Mouse (Mus musculus): ENCODE results near the gene Slc24a3.

Gene Slc24a3

DNA sequence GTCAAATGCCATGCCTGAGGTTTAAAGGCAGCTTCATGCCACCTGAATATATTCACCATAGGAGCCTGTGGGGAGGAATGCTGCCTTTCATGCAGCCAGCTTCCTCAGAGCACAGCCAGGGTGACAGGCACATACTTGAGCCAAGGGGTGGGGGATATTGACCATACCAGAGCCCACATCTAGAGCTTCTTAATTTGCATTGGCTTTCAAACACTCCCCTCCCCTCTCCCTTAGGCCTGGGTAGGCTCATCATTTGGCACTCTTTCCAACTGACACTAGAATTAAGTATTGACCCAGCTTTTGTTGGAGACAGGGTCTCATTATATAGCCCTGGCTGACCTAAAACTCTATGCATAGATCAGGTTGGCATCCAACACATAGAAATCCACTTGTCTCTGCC is 453.2 kb downstream of the Slc24a3 start:
- no peak for DNase-seq (ENCODE audit: low read depth, low spot score)

DNA sequence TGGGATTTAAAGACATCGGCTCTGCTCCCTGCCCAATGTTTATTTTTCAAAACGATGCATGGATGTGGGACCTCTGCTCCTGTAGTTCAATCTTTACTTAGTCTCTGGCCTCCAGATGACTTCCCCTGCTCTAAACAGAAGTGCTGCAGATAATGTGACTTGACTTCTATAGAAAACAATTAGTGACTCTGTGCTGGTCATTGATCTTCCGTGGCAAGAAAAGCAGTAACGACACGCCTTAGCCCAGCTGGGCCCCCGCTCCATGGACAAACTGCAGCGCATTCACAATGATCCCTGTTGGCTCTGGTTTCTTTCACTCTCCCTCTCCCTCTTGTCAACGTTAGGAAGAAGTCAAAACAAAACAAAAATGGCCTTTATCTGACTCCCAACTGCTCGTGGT is 453.6 kb downstream of the Slc24a3 start:
- DNase-seq (ENCODE audit: low read depth, low spot score), result no peak

DNA sequence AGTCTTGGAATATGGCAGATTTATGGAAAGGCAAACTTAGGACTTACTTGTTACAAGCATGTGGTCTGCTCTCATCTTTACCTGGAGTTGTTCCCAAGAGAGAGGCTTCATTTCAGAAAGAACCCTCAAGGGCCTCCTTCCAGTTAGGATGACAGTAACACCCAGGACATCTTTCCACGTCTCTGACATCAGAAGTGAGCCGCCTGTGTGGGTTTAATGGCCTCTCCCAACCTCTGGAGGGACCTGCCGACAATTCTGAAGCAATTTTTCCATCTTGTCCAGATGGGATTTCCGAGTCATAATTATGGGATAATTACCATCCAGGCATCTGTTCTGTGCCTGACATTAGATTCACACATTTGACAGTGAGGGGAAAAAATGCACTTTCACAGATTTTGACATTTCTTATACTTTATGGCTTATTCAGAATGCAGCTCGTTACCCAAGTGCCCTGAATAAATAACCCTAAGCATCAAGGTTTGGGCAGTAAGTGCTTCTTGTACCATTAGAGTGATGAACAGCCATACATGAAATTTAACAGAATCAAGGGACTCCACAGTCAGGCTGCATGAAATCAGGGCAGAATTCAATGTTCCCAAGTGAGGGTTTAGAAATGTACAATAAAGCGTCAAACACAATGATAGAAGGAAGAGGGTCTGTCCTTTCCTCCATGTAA is 463.7 kb downstream of the Slc24a3 start:
- DNase-seq (ENCODE audit: low read depth, low spot score), result no peak

DNA sequence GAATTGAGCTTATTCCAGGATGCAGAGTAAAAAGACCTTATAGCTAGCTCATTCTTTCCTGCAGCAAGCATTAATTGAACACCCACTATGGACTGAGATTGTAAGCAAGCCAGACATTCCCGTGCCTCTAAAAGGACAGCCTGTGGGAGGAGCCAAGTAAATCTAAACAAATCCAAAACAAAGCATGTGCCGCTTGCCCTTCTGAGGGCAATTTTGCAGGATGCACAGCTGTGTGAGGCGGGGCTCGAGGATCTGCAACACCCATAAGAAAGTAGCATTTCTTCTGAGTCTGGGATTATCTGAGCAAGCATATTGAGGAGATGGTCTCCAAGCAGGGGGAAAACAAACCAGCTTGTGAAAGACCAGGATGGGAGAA is 464.2 kb downstream of the Slc24a3 start:
- DNase-seq (ENCODE audit: low read depth, low spot score), result no peak

DNA sequence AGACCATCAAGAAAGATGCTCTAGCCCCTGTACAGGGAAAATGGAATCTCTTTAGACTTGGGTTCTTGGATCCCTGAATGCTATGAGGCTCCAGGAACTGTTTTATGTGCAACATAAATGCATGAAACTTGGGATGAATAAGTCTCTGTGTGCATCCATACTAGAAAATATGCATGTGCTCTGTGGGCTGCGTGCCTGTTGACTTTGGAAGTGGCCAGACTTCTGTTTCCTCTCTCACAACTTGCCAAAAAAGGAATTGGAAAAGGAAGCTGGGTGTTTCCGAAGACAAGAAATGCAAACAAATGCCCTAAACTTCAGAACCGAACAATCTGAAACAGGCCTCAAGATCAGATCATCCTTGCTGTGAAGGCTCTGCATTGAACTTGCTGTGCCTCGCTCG is 466.3 kb downstream of the Slc24a3 start:
- DNase-seq (ENCODE audit: low read depth, low spot score), result no peak

DNA sequence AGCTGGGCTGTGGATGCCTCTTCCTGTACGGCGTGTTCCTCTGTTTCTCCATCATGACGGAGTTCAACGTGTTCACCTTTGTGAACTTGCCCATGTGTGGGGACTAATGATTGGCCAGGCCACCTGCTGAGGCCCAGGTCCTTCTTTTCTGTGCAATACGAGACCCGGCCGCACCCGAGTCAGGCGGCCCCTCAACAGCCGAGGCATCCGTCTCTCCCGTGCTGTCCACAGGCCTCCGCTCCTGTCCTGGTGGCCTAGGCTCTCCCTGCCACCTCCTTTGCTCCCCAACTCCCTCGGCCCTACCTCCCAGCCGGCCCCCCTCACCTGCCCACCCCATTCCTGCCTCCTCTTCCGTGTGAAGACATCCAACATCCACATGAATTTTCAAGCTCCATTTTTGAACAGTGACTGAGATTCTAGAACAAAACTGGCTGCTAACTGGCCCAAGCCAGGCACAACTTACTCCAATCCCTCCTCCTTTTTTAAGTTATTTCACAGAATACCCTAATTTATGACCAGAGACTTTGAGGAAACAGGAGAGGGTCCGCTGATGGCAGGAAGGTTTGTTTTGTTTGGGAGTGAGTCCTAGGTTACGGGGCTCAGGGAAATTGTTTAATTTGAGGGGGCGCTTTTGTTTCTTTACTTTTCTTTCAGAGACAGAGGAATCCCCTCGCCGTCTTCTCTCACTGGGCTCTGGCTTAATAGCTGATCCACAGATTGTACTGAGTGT is 472.9 kb downstream of the Slc24a3 start:
- DNase-seq (ENCODE audit: low read depth, low spot score), result no peak

DNA sequence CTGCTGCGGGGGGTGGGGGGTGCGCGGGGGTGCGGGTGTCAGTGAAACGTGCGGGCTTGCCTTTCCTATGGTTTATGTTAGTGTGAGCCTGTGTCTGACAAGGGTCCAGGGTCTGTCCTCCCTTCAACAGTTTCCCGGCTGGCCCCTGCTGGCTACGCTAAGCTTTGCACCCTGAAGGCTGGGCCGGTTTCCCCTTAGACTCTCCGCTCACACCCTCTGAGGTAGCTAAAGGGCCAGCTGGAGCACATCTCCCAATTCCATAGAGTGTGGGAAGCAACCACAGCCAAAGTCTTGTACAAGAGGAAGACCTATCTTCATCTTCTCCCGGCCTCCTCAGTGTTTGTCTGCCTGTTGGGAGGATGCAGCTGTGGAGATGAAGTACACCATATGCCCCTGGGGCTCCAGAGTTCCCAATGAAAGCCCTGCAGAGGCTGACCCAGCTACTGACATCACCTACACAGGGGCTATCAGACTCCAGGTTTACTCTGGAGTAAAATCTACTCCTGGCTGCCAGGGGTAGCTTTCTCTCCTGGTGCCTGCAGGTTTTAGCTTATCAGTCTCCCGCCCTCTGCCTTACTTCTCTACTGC is 487.9 kb downstream of the Slc24a3 start:
- DNase-seq (ENCODE audit: low read depth, low spot score), result no peak

DNA sequence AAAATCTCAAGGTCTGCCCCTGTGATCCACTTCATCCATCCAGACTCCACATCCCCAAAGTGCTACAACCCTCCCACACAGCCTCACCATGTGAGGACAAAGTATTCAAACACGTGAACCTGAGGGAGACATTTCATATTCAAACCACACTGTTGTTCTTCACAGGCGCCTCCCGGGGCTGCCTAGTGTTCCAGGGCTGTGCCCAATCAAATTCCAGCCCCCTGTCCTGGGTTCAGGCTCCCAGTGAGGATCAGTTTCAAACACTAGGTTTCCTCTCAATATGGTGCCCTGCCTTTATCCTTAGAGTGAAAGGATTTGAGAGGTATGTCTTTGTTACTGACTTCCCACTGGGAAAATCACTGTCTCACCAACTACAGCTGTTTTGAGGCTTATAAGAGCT is 488.6 kb downstream of the Slc24a3 start:
- DNase-seq (ENCODE audit: low read depth, low spot score), result no peak

DNA sequence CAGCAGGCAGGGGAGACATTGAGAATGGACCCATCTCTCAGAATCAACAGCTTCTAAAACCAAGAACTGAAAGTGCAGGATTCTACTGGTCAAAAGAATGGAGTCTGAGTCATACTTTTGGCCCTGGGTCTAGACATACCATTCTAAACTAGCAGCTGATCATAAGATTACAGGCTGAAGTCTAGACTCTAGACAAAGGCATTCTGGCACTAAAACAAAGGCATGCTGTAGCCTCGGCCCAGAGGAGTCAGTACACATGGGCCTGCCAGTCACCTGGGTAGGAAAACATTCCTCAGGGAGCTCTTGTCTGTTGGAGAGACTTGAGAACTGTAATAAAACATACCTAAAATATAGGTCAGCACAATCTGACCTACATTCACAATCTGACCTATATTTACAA is 489.2 kb downstream of the Slc24a3 start:
- DNase-seq (ENCODE audit: low read depth, low spot score), result no peak

DNA sequence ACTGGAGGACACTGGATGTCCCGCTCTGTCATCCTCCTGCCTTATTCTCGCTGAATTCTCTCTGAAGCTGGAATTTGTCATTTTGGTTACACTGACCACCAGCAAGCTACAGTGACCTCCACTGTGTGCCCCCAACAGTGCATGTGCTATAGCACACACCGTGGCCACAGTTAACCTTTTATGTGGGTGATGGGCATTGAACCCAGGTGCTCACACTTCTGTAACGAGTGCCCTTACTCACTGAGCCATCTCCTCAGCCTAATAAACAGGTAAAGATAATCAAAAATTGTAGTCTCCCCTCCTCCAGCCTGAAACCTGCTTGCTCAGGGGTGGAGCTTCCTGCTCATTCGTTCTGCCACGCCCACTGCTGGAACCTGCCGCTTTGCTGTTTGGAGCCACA is 493.7 kb downstream of the Slc24a3 start:
- DNase-seq (ENCODE audit: low read depth, low spot score), result no peak

DNA sequence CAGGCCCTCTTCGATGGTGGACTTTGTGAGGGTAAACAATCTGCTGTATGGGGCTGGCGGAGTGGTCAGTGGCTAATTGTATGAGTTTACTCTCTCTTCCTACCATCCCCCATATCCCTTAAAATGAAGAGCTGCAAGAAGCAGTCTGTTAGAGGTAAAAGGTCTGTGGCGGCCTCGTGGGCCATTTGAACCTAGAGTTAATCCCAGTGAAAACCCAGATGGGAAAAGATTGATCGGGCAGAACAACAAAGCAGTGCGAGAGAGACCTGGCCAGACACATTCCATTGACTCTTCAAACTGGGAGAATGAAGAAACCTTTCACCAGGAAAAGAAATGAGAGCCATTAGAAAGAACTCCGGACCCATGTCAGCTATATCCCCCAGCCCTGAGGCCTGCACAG is 496.3 kb downstream of the Slc24a3 start:
- DNase-seq (ENCODE audit: low read depth, low spot score), result no peak

DNA sequence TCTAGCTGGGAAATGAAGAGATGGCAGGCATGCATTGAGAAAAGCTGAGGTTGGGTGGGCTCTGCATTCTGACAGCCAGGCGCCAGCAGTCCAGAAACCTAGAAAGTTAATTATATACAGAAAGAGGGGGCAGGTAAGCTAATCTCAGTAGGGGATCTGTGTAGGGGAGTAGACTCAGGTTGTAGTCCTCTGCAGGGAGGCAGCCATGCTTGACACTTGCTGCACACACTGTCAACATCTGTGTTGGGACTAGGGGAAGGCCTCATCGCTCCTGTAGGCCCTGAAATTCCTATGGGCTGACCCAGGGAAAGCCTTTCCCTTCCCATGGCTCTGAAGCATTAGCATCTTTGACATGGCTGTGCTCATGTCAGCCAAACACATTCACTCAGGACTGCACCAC is 496.8 kb downstream of the Slc24a3 start:
- no peak for DNase-seq (ENCODE audit: low read depth, low spot score)

DNA sequence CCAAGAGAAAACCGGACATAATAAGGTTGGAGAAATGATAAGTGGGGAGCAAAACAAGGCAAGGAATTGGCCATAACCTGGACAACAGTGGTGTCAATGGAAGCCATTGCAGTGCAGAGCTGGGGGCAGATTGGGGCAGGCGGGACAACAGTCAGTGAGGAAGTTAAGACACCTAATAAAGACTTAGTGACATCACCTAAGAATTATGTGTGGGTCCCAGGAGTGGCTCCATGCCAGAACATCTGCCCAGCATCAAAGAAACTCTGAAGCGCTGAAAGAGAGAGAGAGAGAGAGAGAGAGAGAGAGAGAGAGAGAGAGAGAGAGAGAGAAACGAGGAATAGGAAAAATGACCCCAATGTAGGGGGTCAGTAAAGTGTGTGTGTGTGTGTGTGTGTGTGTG is 500.6 kb downstream of the Slc24a3 start:
- DNase-seq (ENCODE audit: low read depth, low spot score), result no peak

DNA sequence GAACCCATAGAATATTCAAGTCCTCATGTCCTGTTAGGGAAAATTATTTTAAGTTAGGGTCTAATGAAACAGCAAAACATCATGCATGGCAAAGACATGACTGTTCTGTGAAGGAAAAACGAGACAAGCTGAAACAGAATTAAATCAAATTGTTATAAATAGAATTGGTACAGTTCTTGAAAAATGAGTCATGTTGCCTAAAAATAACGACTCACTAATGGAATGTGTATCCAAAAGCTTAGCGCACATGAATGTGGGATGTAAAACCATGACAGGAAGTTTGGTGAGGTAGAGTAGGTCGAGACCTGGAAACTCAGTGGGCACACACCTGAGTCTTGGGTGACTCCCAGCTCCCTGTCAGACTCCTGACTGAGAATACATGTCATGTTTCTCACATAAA is 502.6 kb downstream of the Slc24a3 start:
- DNase-seq (ENCODE audit: low read depth, low spot score), result no peak

DNA sequence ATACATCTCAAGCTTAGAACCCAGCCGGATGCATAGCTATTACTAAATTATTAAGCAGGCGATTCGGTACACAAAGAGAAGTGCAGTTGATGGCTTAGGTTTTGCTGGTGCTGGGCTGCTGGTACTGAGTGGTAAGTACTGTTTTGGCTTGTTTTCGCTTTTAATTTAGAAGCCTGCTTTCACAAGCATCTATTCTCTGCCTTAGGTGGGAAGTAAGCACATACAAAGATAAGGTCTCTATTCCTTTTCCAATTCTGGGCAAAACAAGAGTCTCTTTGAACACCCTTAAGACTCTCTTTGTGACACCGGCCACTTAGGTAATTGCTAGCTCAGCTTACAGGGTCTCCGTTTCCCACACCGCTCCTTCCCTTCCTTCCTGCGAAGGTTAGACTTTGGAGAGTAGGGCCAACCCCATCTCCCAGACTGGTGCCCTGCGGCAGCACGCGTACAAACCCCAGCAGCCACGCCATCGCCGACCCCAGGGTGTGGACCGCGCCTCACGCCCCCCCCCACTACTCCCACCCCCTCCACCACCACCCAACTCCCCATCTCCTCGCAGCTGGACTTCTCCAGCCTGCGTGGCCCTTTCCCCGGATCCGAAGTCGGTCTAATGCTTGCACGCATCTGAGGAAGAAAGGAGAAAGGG is 507.1 kb downstream of the Slc24a3 start:
- no peak for DNase-seq (ENCODE audit: low read depth, low spot score)

DNA sequence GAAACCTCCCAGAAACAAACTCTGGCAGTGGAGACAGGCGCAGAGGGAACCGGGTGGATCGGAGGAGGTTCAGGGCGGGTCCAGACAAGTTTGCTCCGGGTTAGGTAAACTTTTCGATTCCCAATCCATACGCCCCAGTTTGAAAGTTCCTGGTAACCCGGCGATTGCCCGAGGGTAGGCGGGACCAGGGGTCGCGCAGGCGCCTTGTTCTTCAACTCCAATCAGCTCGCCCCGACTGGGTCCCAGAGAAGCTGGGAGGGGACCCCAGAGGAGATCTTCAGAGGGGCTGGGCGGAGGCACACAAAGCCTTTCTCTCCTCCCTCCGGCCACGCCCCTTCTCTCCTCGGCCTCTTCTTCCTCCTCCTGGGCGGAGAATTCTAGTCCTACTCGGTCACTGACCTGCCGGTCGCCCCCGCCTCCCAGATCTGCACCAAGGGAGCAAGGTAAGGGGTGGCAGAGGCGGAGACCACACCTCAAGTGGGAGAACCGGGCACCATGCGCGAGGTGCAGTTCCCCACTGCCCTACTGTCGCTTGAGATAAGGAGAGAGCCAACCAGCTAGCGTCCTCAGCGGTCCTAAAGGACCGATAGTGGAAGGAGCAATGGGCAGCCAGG is 507.7 kb downstream of the Slc24a3 start, which contains the start of gene Rin2:
Gene Rin2 (plus strand): TSS at position 74 of the 614 bp plus-strand sequence.
- peak; percentile 94 for DNase-seq (ENCODE audit: low read depth, low spot score)

DNA sequence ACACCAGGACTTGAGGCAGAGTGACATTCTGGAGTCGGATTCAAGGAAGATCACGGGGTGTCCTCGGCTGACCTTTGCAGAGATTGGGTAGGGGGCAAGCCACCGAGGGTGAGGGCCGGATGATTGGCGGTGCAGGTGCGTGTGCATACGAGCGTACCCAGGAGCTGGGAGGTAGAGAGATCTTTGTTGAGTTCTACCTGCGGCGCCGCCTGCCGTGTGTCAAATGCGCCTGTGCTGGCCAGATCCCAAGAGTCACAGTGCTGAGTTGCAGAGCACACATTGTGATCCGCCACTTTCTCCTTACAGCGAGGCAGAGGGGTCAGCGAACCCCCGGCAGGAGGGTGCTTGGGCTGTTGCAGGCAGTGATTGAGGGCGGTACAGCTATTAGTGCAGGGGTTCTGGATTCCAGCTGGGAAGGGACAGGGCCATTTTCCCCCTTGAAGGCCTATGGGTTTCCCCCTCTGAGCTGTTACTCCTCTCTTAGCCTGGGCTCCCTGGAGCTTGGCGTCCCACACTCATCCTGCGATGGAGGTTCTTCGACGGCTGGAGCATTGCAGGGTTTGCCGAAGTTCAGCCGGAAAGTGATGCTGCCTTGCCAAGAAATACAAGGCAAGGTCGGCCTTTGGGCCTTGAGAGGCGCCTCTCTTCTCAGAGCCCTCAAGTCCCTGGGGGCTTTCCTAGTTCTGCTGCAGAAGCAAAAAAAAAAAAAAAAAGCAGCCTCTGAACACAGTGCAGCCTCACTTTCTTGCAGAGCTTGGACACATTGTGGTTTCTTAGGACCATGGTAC is 508.4 kb downstream of the Slc24a3 start:
- DNase-seq (ENCODE audit: low read depth, low spot score), result peak; percentile 70

DNA sequence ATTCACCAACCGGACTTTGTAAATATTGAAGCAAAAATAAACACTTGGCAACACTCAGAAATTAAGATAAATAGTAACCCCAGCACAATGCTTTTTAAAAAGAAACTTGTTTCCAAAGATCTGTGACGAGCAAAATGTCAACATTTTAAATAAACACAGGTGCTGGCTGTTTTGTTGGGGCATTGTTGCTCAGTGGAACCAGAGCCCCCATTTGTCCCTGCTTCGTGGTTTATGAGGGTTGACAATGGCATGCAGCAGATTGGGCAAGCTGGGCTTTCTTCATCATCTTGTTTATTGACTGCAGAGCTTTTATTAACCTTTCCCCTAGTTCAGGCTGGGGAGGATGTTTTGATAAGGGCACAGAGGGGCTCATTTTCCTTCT is 509.0 kb downstream of the Slc24a3 start:
- no peak for DNase-seq (ENCODE audit: low read depth, low spot score)

DNA sequence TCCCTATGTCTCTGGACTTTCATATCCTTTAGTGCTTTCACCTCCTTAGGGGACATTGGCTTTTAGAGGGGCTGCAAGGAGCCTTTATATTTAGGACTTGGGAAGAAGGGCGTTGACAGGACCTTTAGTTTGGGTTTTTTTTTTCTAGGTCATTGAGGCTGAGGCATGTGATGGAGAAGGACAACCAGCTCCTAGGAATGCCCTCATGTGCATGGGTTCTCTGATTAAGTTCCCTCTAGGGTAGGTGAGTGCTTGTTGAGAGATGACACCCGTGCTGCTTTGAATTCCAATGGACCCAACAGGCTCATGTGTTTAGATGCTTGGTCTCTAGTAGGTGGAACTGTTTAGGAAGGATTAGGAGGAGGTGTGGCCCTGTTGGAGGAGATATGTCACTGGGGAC is 509.4 kb downstream of the Slc24a3 start:
- DNase-seq (ENCODE audit: low read depth, low spot score), result no peak

DNA sequence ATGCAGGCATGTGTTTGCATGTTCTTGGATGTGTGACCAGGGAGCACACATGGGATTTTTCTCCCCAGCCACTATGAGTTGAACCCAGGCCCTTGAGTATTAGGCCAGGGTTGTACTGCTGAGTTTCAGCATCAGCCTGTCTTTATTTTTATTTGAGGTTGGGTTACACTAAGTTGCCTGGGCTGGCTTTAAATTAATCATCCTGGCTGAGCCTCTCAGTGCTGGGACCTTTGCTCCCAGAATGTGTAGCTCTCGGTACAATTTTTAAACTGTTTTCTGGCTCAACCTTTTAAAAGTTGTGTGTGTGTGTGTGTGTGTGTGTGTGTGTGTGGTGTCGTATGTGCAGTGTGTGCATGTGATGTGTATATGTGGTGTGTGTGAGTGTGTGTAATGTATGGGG is 512.6 kb downstream of the Slc24a3 start:
- no peak for DNase-seq (ENCODE audit: low read depth, low spot score)

DNA sequence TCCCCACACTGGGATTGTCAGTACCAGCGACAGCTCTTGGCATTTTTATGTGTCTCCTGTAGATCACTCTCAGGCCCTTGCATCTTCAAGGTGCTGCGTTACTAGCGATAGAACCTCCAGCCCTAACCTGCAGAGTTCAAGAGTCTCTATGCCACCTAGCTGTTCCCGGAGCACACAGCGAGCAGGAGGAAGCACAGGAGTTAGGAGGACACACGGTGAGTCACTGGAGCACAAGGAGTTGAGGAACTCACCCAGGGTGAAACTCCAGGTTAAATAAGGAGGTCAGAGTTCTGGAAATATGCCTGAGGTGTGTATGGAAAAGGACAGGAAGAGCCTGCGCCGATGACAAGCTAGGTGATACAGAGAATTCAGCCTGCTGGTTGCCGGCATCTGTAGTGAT is 513.2 kb downstream of the Slc24a3 start:
- DNase-seq (ENCODE audit: low read depth, low spot score), result no peak
